ENCODE assay signal across 8 mouse cellular contexts in genomic region chr9:110243221-110243833, GRCm38 (mm10). TPM values are rescaled to one million over a fixed set of nuclear protein-coding genes. Genes with fewer than 3 reads are reported as not detected.
DNase-seq lines count a peak whose midpoint lies in the region; ATAC-seq and TF ChIP-seq lines count a peak whose summit lies in the region.

Cspg5 (plus strand) TSS chr9:110243783.

- H3K36me3 ChIP-seq in embryonic facial prominence, embryonic 15.5 days: peaks cover 19% of the 10 kb centered on the region
- peaks cover 11% of the 10 kb centered on the region for H3K36me3 ChIP-seq in neural tube, embryonic 15.5 days

- peaks cover 7% of the 10 kb centered on the region for H3K4me1 ChIP-seq in embryonic facial prominence, embryonic 15.5 days
- peaks cover 29% of the 10 kb centered on the region for H3K4me1 ChIP-seq in neural tube, embryonic 15.5 days

- no peak within 1 kb of the TSS for H3K9ac ChIP-seq in embryonic facial prominence, embryonic 15.5 days
- H3K9ac ChIP-seq in neural tube, embryonic 15.5 days (replicated peaks): peak within 1 kb of the TSS; percentile 86

- ATAC-seq in embryonic facial prominence, embryonic 15.5 days (ENCODE audit: insufficient number of reproducible peaks, low FRiP score, low TSS enrichment, low read depth): no peak
- no peak for ATAC-seq in neural tube, embryonic 15.5 days (ENCODE audit: low FRiP score)

- H3K27me3 ChIP-seq in embryonic facial prominence, embryonic 15.5 days: peaks cover 11% of the 10 kb centered on the region; the same call in 1 of the 2 replicates
- no peaks in the 10 kb centered on the region for H3K27me3 ChIP-seq in neural tube, embryonic 15.5 days (replicated peaks)

- TF ChIP-seq CTCF in left cerebral cortex, adult 2 months (IDR thresholded peaks at IDR 0.05): no peak

- no peak for DNase-seq in left cerebral cortex, adult 2 months (ENCODE audit: extremely low spot score in 1 of 2, low spot score in 2 of 2)
- DNase-seq in left cerebral cortex, adult 9 months (ENCODE audit: low spot score in 2 of 2): no peak
- DNase-seq in left cerebral cortex, postnatal 25 days (ENCODE audit: low spot score in 2 of 2): peak in 1 of 2 experiments; percentile 68
- DNase-seq in T-cell, adult 2 months (ENCODE audit: low spot score): no peak
- no peak for DNase-seq in spleen, postnatal 4 days (ENCODE audit: low spot score in 2 of 2)
- no peak for DNase-seq in urinary bladder, postnatal 25 days (ENCODE audit: low spot score)

- WGBS in embryonic facial prominence, embryonic 15.5 days: 84% methylated on average over 7 of the region's 7 CpGs
- 79% methylated on average over 7 of the region's 7 CpGs for WGBS in neural tube, embryonic 15.5 days

- no peaks in the 10 kb centered on the region for H3K9me3 ChIP-seq in embryonic facial prominence, embryonic 15.5 days (replicated peaks)
- H3K9me3 ChIP-seq in neural tube, embryonic 15.5 days (replicated peaks): no peaks in the 10 kb centered on the region

- H3K27ac ChIP-seq in left cerebral cortex, adult 2 months: peak within 1 kb of the TSS; percentile 96
- H3K27ac ChIP-seq in embryonic facial prominence, embryonic 15.5 days (replicated peaks): no peak within 1 kb of the TSS
- peak within 1 kb of the TSS; percentile 94 for H3K27ac ChIP-seq in neural tube, embryonic 15.5 days (replicated peaks)

- H3K4me2 ChIP-seq in embryonic facial prominence, embryonic 15.5 days (replicated peaks): peak within 1 kb of the TSS; percentile 100
- peak within 1 kb of the TSS; percentile 90 for H3K4me2 ChIP-seq in neural tube, embryonic 15.5 days

- H3K4me3 ChIP-seq in left cerebral cortex, adult 2 months: peak within 1 kb of the TSS; percentile 72
- peak within 1 kb of the TSS; percentile 71 for H3K4me3 ChIP-seq in embryonic facial prominence, embryonic 15.5 days (replicated peaks)
- peak within 1 kb of the TSS; percentile 63 for H3K4me3 ChIP-seq in neural tube, embryonic 15.5 days (replicated peaks)

- intact Hi-C loops in left cerebral cortex, adult 2 months (cut with DNase I): no loop called here
- intact Hi-C loops in left cerebral cortex, postnatal 25 days (cut with DNase I): no loop called here

RNA-seq across cellular contexts. Expression of gene Cspg5, which starts in this region (rescaled TPM):
- 100 to 1,000 TPM; 352 to 356 TPM for total RNA-seq in left cerebral cortex, adult 2 months (2021)
- 13.0 and 14.7 TPM in 2 replicates for polyA plus RNA-seq in embryonic facial prominence, embryonic 15.5 days (2015; fragmentation: Nextera tagmentation; extraction: Ambion mirVana)
- total RNA-seq in left cerebral cortex, postnatal 25 days (2021): 100 to 1,000 TPM; 376 to 397 TPM
- polyA plus RNA-seq in neural tube, embryonic 15.5 days (2015; fragmentation: Nextera tagmentation; extraction: Ambion mirVana): 145 and 180 TPM in 2 replicates
